Mouse (Mus musculus): ENCODE measurements around the gene Slc35e3.

DNA sequence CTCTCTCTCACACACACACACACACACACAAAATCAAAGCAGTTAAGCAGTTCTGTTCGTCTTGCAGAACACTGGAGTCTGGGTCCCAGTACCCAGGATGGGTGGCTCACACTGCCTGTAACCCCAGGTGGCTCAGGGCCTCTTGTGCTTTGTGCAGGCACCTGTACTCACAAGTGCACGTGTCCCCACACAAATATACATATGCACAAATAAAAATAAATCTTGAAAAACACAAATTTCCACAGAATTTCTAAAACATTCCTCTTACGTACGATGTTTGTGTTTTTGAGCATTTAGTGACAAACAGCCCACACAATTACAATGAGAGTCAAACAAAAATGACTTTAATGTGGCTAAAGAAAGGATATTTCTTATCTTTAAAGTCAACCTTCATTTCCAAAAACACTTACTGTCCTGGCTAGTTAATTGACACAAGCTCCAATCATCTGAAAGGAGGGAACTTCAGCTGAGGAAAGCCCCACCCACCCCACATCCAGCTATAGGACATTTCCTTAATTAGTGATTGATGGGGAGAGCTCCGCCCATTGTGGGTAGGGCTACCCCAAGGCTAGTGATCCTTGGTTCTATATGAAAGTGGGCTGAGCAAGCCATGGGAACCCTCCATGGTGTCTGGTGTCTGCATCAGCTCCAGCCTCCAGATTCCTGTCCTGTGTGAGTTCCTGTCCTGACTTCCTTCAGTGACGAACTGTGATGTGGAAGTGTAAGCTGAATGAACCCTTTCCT, 29.4 kb upstream of the Slc35e3 start:
- TF ChIP-seq MYOD1 (IDR thresholded peaks at IDR 0.05; ENCODE audit: control insufficient read depth, insufficient read length, low read depth) (no peak), MAX (IDR thresholded peaks at IDR 0.05) (no peak), CTCF (IDR thresholded peaks at IDR 0.05; ENCODE audit: control insufficient read depth, insufficient read depth, insufficient read length) (no peak), USF1 (IDR thresholded peaks at IDR 0.05; ENCODE audit: low read depth) (no peak), MYOG (IDR thresholded peaks at IDR 0.05; ENCODE audit: control insufficient read depth, extremely low read depth, insufficient read length) (no peak), FOSL1 (IDR thresholded peaks at IDR 0.05; ENCODE audit: insufficient read depth, low read length, poor library complexity, severe bottlenecking) (no peak), CEBPB (IDR thresholded peaks at IDR 0.05; ENCODE audit: low read depth) (no peak)
